Mouse (Mus musculus) kidney, adult 2 months (tissue): ENCODE results near the gene Ahdc1.

Experiments
- CTCF ChIP-seq: fragments of 200-500 bp; conservative IDR thresholded peaks from 2 replicates; pipeline ENCODE4 v1.5.1; 2011; ENCODE audit warnings: low read depth, mild to moderate bottlenecking, control low read depth, low read length, moderate library complexity, mixed read lengths; ENCODE audit not compliant: insufficient read depth, insufficient read length
- POLR2A ChIP-seq: fragments of 200-500 bp; IDR thresholded peaks from one replicate; pipeline ENCODE4 v1.6.1; 2011; ENCODE audit warnings: low read depth, low read length, control low read depth

DNA sequence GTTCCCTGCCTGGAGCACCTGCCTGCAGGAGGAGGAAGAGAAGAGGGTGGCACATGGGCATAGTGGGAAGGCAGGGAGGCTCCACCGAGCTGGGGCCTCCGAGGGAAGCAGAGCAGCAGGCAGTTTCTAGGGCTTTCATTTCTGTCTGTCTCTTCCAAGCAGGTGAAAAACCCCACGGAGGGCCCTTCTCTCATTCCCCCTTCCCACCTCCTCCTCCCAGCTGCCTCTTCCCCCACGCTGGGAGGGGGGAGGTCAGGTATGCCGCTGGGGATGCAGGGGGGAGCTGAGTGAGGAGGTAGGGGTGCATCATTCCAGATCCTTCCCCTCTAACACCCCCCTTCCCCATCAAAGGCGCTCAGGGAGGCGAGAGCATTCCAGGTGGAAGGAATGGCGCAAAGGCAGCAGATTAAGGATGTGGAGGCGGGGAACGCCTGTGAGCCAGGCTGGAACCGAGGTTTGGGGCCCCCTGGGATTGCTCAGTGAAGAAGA is 109.8 kb downstream of the Ahdc1 start:
- TF ChIP-seq CTCF (no peak), POLR2A (no peak)
